In the genomic region with DNA sequence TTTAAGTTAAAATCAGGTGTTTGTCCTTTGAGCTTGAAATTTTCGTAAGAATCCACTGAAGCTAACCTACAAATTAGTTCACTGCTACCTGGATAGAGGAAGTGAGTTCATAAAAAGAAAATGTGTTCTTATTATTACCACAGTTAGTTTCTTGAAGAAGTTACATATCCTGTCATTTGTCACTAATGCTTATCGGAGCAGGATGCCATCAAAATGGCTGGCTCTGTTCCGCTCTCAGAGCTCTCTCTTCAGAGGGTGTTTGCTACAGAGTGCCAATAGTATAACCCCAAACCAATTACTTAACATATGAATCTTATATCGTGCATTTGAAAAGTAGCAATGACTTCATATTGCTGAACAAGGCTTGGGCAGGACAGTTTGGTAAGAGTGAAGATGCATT, we compare ENCODE assay signal across 16 mouse cellular contexts.
"Had no signal": no experiment of that assay in that cellular context is flagged by ENCODE, and none has a peak within 500 bp of the region (broad histone marks: within the 10 kb centered on the region; RNA-seq: fewer than 3 reads in every experiment).

No protein-coding gene starts in this region.

- H3K27me3 ChIP-seq: neural tube, embryonic 13.5 days; neural tube, embryonic 15.5 days; stomach, embryonic 15.5 days had no signal

- DNase-seq: retina, postnatal 1 day; right cerebral cortex, adult 18-20 months; right cerebral cortex, postnatal 14 days; right cerebral cortex, postnatal 25 days; right cerebral cortex, postnatal 4 days; spleen, adult 18-20 months; thymus, adult 18-20 months; thymus, adult 2 months; thymus, postnatal 14 days; thymus, postnatal 25 days; thymus, postnatal 36 days; thymus, postnatal 4 days had no signal

- H3K27ac ChIP-seq: neural tube, embryonic 13.5 days; neural tube, embryonic 15.5 days; stomach, embryonic 15.5 days; stomach, postnatal 0 days had no signal

- H3K9me3 ChIP-seq: neural tube, embryonic 13.5 days; neural tube, embryonic 15.5 days; stomach, embryonic 15.5 days had no signal

- H3K4me3 ChIP-seq: neural tube, embryonic 13.5 days; neural tube, embryonic 15.5 days; stomach, embryonic 15.5 days had no signal

- H3K4me1 ChIP-seq: neural tube, embryonic 13.5 days; neural tube, embryonic 15.5 days; stomach, embryonic 15.5 days had no signal

- H3K9ac ChIP-seq: neural tube, embryonic 13.5 days; neural tube, embryonic 15.5 days; stomach, embryonic 15.5 days had no signal

- H3K4me2 ChIP-seq: neural tube, embryonic 13.5 days; neural tube, embryonic 15.5 days; stomach, embryonic 15.5 days had no signal

- H3K36me3 ChIP-seq: neural tube, embryonic 13.5 days; neural tube, embryonic 15.5 days; stomach, embryonic 15.5 days had no signal
